Mouse (Mus musculus) neural tube, embryonic 15.5 days (tissue): Measurements from ENCODE around the gene Gphb5. TPM values are rescaled to one million over a fixed set of nuclear protein-coding genes. Genes with fewer than 3 reads are reported as not detected.

Source experiments
- ATAC-seq: fragments of 200-750 bp; cut with Nextera tagmentation; 2 replicates; pipeline ENCODE4 v1.8.0; 2017; ENCODE audit warnings: mild to moderate bottlenecking, moderate TSS enrichment, moderate library complexity; ENCODE audit not compliant: low FRiP score
- H3K27ac ChIP-seq: fragments of 300-500 bp; sonication (generic); replicated peaks from 2 replicates; pipeline ENCODE4 v1.5.1; 2015; ENCODE audit warnings: mild to moderate bottlenecking, inconsistent platforms
- H3K27me3 ChIP-seq: fragments of 300-500 bp; sonication (generic); replicated peaks from 2 replicates; pipeline ENCODE4 v1.6.1; 2015; ENCODE audit warnings: inconsistent platforms
- H3K36me3 ChIP-seq: fragments of 300-500 bp; sonication (generic); 2 replicates; pipeline ENCODE4 v1.6.1; 2015; ENCODE audit warnings: inconsistent platforms
- H3K4me1 ChIP-seq: fragments of 300-500 bp; sonication (generic); 2 replicates; pipeline ENCODE4 v1.6.1; 2015; ENCODE audit warnings: inconsistent platforms
- H3K4me2 ChIP-seq: fragments of 300-500 bp; sonication (generic); 2 replicates; pipeline ENCODE4 v1.6.1; 2015; ENCODE audit warnings: inconsistent platforms, mild to moderate bottlenecking, moderate library complexity
- H3K4me3 ChIP-seq: fragments of 300-500 bp; sonication (generic); replicated peaks from 2 replicates; pipeline ENCODE4 v1.5.1; 2015; ENCODE audit warnings: mild to moderate bottlenecking, inconsistent platforms
- H3K9ac ChIP-seq: fragments of 300-500 bp; sonication (generic); replicated peaks from 2 replicates; pipeline ENCODE4 v1.6.1; 2015; ENCODE audit warnings: mild to moderate bottlenecking, inconsistent platforms
- H3K9me3 ChIP-seq: fragments of 300-500 bp; sonication (generic); replicated peaks from 2 replicates; pipeline ENCODE4 v1.6.1; 2016; ENCODE audit warnings: inconsistent platforms
- WGBS: fragments of 180-500 bp; shearing (Covaris S2); methylation state at CpG from one replicate; pipeline ENCODE4 v1.1.7; 2015; ENCODE audit warnings: mixed read lengths; 5-methylcytosine and 5-hydroxymethylcytosine counted together
- polyA plus RNA-seq: library from polyadenylated mRNA; unstranded; fragments of >200 nt; fragmentation: Nextera tagmentation; extraction: Ambion mirVana; gene quantifications from 2 replicates; pipeline ENCODE4 v1.2.1, GENCODE M21; 2015

Gene Gphb5
- polyA plus RNA-seq, 1 experiment from 2014 or later, result not detected

DNA sequence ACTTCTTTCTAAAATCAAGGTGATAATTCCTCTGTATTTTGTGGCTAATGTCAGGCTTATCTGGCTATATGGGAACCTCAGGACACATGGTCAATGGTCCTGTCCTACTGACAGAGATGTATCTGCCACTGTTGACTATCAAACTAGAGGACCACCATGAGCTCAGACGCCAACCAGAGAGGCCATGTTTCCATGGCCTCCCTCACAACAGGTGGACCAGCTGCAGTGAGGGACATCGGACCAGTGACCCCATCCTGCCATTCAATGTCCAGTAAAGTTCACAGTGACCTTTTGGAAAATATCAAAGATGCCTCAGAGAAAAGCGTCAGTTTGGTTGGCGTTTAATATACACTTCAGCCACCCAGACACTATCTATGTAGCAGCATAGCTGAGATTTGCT lies 52.2 kb downstream of the Gphb5 start:
- Histone ChIP-seq H3K4me1 (peaks cover 10% of the 10 kb centered on the region; the same call in 1 of the 2 replicates), H3K27ac (no peak overlapping the region), H3K4me2 (no peak overlapping the region), H3K9ac (no peak overlapping the region), H3K4me3 (no peak overlapping the region), H3K27me3 (no peaks in the 10 kb centered on the region), H3K36me3 (no peaks in the 10 kb centered on the region), H3K9me3 (no peaks in the 10 kb centered on the region)
- no peak for ATAC-seq
- WGBS, result 97% methylated on average over 4 of the region's 4 CpGs

DNA sequence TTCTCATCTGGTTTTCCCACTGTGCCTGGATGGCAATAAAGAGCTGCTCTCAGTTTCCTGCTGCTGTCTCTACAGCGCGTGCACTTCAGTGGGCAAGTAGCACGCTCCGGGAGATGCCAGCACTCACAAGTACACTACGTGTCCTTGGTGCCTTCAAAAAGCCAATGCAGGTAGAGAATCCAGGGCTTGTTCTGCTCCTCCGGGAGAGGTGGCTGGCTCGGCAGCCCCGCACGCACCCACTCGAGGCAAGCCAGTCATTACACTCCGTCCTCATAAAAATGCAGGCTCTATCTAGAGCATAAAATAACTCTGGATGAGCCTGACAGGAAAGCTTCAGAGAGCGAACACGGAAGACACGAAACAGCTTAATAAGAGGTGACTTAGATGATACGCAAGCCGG lies 54.1 kb downstream of the Gphb5 start:
- Histone ChIP-seq H3K36me3 (no peaks in the 10 kb centered on the region), H3K4me3 (no peak overlapping the region), H3K27ac (peak overlapping the region; percentile 54), H3K4me1 (peaks cover 10% of the 10 kb centered on the region; the same call in 1 of the 2 replicates), H3K4me2 (0 out of 2 replicates have a peak overlapping the region, but pooled peaks have one; percentile 3), H3K27me3 (no peaks in the 10 kb centered on the region), H3K9ac (no peak overlapping the region), H3K9me3 (no peaks in the 10 kb centered on the region)
- WGBS, result 73% methylated on average over 16 of the region's 16 CpGs
- no peak; the same call in 1 of the 2 replicates for ATAC-seq

Other genes starting within 250 kb of the Gphb5 start
- 4.0 and 5.5 TPM in 2 replicates for gene Kcnh5, start 239.4 kb downstream of the Gphb5 start, polyA plus RNA-seq
- gene Rhoj, start 108.5 kb downstream of the Gphb5 start, polyA plus RNA-seq, result 25.9 and 28.4 TPM in 2 replicates
- 19.3 and 20.0 TPM in 2 replicates for gene Ppp2r5e, start 179.5 kb upstream of the Gphb5 start, polyA plus RNA-seq